Mouse (Mus musculus) G1E (cell line): ENCODE measurements at regions not wholly inside any gene's neighbourhood (a gene's known extent, or its start where the extent isn't known, plus 50 kb on each side); places are given as distances from the start of the nearest gene placed in this dataset.

Experiments used
- CTCF ChIP-seq: IDR thresholded peaks from 2 replicates; pipeline ENCODE4 v1.5.1; 2012; ENCODE audit warnings: low read depth, low read length, inconsistent platforms, mixed read lengths
- POLR2AphosphoS5 ChIP-seq: IDR thresholded peaks from 2 replicates; pipeline ENCODE4 v1.6.1; 2012; ENCODE audit warnings: low read depth, low read length, inconsistent platforms; ENCODE audit not compliant: insufficient replicate concordance
- TAL1 ChIP-seq: conservative IDR thresholded peaks from 2 replicates; pipeline ENCODE4 v1.6.1; 2012; ENCODE audit warnings: low read depth, low read length, inconsistent platforms, mixed read lengths

GRCm38 (mm10) chr2:9759389-9760104, 121.5 kb upstream of the 4930412O13Rik start:
- TF ChIP-seq CTCF = no peak
- TF ChIP-seq POLR2AphosphoS5 = no peak
- no peak for TF ChIP-seq TAL1
